Mouse (Mus musculus): ENCODE measurements around the gene Zdhhc18.

Zdhhc18 gene

GRCm38 (mm10) chr4:133649989-133650699, at the start of gene Zdhhc18:
TSS of gene Zdhhc18 (minus strand) at chr4:133650154.
- peak; percentile 85 to 92 for DNase-seq (ENCODE audit: low spot score in 2 of 2)

DNA sequence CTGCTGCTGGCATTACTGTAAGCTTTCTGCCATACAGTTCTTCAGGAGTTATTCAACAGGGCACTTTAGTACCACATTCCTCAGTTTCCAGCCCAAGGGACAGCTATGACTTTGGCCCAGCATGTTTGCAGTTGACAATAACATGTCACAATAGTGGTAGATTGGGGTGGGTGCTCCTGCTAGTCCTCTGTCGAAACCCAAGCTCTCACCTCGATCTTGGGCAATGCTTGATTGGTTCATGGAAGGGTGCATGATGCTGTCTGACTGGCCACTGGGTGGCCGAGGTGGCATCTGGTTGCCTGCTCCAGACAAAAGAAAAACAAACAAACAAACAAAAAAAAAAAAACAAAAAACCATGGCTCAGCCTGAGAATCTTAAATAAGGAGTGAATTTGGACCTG, 45.4 kb upstream of the Zdhhc18 start:
- DNase-seq (ENCODE audit: low spot score in 2 of 2) = no peak

GRCm38 (mm10) chr4:133690252-133690651, 40.3 kb upstream of the Zdhhc18 start:
- no peak for DNase-seq (ENCODE audit: low spot score in 2 of 2)

DNA sequence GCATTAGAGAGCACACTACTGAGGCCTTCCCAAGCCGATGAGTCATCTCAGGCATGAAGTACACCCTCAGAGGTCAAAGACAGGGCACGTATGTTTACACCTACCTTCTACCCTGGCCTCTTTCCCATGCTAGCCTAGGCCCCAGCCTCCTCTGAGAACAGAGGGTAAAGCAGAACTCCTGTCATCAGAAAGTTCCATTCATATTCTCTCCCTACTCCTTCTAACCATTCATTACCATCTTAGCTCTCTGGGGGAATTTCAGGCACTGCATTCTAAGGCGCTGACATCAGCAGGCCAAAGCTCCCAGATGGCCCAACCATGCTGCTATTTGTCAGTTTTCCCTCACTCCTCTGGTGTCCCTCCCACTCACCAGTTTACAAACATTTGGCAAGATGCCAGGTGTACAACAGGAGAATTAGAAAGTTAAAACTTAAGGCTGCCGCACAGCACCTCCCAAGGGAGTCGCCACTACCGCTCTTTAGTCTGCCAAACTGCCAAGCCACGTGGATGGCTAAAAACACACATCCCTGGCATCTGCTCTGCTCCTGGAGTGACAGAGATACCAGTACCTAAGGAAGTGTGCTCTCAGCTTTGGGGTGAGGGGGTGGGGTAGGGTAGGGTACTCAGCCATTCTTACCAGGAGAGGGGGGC, 38.6 kb upstream of the Zdhhc18 start:
- DNase-seq (ENCODE audit: low spot score in 2 of 2) = no peak

GRCm38 (mm10) chr4:133687126-133687525, 37.2 kb upstream of the Zdhhc18 start:
- no peak for DNase-seq (ENCODE audit: low spot score in 2 of 2)

- no peak for DNase-seq (ENCODE audit: low spot score in 2 of 2)
These were observed 36.6 kb upstream of the Zdhhc18 start for GRCm38 (mm10) chr4:133686512-133686911.

- DNase-seq (ENCODE audit: low spot score in 2 of 2) = no peak
These were observed 30.3 kb upstream of the Zdhhc18 start for GRCm38 (mm10) chr4:133680206-133680786.

DNA sequence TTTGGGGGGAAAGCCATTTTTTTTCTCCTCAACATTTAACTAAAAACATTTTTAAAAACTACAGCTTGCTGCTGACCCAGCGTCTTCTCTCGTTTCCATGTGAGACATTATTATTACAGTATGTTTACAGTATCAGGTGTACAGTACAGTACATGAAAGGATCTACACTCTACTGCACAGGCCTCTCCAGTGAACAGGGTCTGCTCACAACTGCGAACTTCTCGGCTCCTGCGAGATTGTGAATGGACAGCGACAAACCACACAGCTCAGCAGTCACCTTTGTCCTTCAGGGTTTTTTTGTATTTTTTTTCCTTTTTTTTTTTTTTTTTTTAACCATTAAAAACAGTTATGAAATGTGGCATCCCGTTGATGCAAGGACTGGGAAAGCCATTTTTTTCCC, 29.7 kb upstream of the Zdhhc18 start:
- no peak for DNase-seq (ENCODE audit: low spot score in 2 of 2)

DNA sequence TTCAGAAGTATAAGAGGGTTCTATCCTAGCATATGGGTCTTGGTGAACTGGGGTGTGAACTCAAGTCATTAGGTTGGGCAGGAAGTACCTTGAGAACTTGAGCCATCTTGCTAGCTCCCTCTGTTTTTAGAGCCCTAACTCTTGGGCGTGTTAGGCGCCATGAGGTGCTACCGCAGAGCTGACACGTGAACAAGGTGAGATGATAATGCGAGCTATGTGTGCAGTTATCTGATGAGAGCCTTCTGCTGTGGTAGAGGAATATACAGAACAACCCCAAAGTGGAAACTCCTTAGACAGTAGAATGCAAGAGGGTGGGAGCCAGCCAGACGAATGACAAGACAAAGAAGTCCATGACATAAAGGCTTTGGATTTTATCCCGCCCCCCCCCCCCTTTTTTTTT, 27.3 kb upstream of the Zdhhc18 start:
- no peak for DNase-seq (ENCODE audit: low spot score in 2 of 2)

DNA sequence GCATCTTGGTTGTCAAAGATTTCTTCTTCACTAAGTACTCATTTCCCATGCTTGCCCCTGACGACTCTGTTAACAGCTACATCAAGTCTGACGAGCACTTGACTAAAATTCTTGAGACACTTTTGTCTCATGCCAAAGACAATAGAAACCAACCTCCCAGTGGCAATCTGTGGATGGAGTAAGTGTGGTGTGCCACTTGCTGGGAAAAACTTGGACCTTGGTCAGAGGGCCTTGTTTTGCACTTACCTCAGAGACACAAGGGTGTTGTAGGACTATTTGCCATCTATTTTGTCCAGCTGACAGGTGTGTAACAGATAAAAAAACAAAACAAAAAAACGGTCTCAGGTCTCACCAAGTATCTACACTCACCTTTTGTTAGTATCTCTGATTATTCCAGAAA, 26.2 kb upstream of the Zdhhc18 start:
- no peak for DNase-seq (ENCODE audit: low spot score in 2 of 2)

GRCm38 (mm10) chr4:133675594-133676016, 25.7 kb upstream of the Zdhhc18 start:
- DNase-seq (ENCODE audit: low spot score in 2 of 2) = no peak

DNA sequence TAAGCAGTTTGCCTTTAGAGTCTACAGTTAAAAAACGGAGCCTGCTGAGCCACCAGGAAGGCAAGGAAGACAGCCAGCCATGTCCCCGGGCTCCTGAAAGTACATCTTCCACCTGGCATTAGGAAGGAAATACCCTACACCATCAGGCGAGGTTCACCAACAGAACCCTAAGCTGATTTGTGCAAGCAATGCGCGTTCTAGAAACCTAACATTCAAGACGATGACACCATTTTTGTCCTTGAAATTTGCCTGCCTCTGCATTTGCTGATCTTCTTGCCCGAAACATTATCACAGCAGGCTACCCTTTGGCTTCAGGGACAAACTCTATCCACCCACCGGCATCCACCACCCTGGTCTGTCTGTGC, 24.4 kb upstream of the Zdhhc18 start:
- no peak for DNase-seq (ENCODE audit: low spot score in 2 of 2)

- peak in 1 of 2 experiments; percentile 47 for DNase-seq (ENCODE audit: low spot score in 2 of 2)
These were observed 23.8 kb upstream of the Zdhhc18 start for GRCm38 (mm10) chr4:133673666-133674330.

DNA sequence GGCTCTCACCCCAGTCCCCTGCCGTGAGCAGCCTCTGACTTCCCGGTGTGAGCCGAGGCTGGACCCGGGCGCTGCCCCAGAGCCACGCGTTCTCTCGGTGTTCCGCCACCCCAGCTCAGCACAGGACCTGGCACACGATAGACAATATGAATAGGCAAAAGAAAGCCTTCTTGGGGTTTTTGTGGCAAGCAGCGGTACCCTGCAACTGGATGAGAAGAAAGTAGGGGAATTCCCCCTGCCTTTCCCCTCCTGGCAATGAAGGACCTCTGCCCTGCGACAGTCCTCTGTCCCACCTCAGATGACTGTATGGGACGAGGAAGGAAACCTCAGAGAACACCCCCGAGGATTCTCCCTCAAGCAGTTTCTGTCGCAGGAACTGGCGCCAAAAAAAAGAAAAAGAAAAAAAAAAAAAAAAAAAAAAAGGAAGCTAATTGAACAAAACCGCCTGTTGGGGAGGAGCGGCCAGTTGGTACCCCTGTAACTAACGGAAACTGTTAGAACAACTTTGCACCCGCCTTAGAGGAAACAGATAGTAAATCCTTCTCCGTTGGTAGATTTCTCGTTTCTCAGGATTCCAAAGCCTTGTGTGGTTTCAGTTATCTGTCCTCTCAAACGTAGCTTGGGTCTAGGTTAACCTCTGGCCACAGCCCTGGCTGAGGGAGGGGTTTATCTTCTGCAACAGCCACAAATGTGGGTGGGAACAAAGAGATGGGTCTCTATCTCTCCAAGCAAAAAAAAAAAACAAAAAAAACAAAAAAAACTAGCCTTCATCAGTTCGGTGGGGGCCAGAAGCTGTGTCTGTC, 23.1 kb upstream of the Zdhhc18 start:
- DNase-seq (ENCODE audit: low spot score in 2 of 2) = peak; percentile 60 to 71

DNA sequence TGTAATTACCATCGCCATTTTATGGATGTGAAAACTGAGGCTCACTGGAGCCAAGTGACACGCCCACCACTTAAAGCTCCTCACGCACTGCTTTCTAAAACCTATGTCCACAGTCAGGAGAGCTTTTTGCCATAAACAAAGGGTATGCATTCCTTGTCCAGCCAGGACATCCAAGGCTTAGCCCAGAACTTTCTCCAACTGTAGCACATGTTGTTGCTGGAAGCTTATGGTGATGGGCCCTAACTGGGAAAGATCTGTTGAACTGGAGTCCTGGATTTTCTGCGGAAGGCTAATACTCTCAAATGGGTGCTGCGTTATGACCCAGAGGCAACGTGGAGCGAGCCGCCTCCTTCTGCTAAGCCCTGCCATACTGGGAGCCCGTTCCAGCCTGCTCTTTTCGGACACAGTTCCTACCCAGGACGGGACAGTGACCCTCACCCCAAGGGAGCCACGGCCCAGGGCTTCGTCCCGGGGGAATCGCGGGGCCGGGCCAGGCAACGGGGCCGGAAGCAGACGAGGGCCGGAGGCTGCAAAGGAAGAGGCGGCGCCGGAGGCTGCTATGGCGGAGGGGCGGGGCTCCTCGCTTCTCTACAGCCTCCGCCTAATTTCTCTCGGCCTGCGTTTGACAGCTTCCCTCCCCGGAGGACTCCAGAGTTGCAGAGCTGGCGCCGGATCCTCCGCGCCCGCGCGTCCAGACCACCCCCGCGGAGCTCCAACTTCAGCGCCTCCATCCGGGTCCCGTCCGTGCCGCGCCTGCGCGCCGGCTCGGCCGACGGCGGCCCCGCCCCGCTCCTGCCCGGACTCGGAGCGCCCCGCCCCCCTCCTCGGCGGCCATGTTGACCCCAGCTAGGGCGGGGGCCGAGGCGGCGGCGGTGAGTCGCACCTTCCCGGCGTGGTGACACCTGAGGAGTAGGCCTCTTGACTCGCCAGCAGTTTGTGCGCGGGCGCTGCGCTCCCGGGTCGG, 22.2 kb upstream of the Zdhhc18 start, which contains the start of gene Pigv:
TSS of gene Pigv (minus strand) at position 767 of the 964 bp plus-strand sequence.
- DNase-seq (ENCODE audit: low spot score in 2 of 2) = peak; percentile 92 to 98

- DNase-seq (ENCODE audit: low spot score in 2 of 2) = peak; percentile 83 to 92
These were observed 21.4 kb upstream of the Zdhhc18 start for GRCm38 (mm10) chr4:133671184-133671880.

GRCm38 (mm10) chr4:133669652-133670210, 19.8 kb upstream of the Zdhhc18 start:
- no peak for DNase-seq (ENCODE audit: low spot score in 2 of 2)

DNA sequence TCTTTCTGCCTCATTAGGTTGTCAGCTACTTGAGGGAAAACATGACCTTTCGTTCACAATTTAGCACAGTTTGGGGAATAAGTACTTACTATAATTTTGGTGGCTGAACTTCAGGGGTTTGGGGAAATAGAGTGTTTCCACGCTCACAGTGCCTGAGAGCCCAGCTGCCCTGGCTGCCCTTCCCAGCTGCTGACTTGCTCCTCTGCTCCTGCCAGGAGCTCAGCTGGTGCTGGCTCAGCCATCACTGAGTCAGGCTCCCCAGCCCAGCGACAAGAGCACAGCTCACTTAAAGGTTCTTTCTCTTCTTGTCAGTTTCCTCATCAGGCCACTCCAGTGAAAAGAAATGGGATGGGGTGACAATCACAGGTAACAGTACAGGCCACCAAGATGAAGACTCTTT, 18.6 kb upstream of the Zdhhc18 start:
- DNase-seq (ENCODE audit: low spot score in 2 of 2) = no peak

GRCm38 (mm10) chr4:133666199-133666598, 16.2 kb upstream of the Zdhhc18 start:
- DNase-seq (ENCODE audit: low spot score in 2 of 2) = peak in 1 of 2 experiments; percentile 54

All from spleen, postnatal 4 days (tissue).